Mouse (Mus musculus) lung, postnatal 10 days (tissue): Measurements from ENCODE around the gene Apopt1.

Source experiments
- DNase-seq: peaks from one replicate; pipeline ENCODE4 v3.0.0; 2021

Apopt1 gene

DNA sequence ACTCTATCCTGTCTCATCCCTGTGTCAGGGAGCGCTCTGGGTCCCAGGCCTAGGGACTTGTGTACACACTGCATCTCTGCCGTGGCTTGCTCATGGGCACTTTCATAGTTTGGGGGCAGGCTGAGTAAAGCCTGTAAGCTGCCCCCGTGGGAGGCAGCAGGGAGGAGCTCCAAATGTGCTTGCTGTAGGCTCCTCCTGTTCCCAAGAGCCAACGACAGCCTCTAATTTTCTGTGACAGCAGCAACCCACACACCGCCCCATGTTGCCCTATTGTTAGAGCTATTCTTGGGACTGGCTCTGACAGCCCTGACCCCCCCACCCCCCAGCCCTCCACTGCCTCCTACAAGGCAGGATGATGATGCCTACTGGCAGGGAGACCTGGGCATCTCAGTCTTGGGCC is 31.1 kb upstream of the Apopt1 start:
- DNase-seq: peak; percentile 76

GRCm38 (mm10) chr12:111682806-111683205 is 30.3 kb upstream of the Apopt1 start:
- DNase-seq: peak; percentile 81

DNA sequence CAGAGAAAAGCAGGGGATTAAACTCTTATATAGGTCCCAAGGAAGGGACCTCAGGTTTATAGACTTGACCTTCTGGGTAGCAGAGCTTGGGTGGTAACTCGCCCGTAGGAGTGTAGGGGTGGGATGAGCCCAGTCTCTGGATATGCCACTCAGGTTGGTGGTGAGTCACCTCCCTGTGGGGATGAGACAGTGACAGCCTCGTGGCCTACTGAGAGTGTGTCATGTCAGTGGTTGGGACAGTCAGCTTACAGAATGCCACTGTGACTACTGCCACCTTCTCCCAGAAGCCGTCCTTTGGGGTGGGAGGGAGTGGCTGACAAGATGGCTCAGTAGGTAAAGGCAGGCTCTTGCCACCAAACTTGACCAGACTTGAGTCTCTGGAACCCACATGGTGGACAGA is 26.7 kb upstream of the Apopt1 start:
- DNase-seq: no peak

DNA sequence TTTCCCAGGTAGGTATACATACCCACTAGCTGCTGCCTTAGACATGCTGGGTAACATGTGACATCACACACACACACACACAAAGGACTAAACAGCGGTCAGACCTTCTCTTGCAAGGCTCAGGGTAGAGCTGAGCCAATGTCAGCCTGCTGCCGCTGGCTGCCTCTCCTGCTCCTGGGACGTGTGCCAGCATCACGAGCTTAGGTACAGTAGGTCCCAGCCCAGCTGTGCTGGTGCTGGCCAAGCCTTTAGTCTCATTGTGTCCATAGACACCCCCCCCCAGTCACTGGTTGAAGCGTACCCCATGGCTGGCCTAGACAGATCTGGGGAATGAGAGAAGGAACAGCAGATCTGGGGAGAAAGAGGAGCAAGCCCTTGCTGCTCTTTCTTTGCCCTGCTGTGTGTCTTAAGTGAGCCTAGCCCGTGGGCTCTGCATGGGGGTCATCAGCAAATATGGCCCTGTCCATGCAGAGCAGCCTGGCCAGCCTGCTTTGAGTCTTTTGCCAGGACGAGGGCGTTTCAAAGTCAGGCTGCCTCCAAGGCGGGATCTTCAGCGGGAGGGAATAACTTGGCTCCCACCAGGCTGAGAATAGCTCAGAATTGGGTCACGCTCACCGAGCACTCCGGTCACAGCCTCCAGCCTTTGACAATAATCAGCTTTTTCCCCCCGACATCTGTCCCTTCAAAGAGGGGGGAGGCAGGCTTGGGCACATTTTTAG is 25.6 kb upstream of the Apopt1 start:
- peak; percentile 88 for DNase-seq

- no peak for DNase-seq
These were observed 25.0 kb upstream of the Apopt1 start for GRCm38 (mm10) chr12:111688069-111688428.

GRCm38 (mm10) chr12:111689426-111689825 is 23.6 kb upstream of the Apopt1 start:
- peak; percentile 66 for DNase-seq

- peak; percentile 88 for DNase-seq
These were observed 21.7 kb upstream of the Apopt1 start for GRCm38 (mm10) chr12:111691346-111691872.

DNA sequence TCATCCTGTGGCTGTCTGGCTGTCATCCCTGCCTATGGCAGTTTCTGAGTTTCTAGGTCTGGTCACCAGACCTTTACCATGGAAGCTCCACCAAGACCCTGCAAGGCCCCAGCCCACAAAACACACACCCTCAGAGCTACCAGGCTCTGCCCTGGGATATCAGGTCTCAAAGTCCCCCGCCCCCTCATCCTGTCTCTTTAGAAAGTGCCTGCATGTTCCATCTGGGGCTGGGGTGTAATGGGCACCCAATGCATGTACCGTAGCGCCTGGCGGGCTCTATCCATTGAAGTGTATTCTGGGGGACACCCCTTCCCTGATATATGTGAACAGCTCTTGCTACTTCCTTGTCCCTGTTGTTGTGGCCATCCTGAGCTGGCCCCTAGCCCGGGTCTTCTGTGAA is 20.2 kb upstream of the Apopt1 start:
- no peak for DNase-seq

DNA sequence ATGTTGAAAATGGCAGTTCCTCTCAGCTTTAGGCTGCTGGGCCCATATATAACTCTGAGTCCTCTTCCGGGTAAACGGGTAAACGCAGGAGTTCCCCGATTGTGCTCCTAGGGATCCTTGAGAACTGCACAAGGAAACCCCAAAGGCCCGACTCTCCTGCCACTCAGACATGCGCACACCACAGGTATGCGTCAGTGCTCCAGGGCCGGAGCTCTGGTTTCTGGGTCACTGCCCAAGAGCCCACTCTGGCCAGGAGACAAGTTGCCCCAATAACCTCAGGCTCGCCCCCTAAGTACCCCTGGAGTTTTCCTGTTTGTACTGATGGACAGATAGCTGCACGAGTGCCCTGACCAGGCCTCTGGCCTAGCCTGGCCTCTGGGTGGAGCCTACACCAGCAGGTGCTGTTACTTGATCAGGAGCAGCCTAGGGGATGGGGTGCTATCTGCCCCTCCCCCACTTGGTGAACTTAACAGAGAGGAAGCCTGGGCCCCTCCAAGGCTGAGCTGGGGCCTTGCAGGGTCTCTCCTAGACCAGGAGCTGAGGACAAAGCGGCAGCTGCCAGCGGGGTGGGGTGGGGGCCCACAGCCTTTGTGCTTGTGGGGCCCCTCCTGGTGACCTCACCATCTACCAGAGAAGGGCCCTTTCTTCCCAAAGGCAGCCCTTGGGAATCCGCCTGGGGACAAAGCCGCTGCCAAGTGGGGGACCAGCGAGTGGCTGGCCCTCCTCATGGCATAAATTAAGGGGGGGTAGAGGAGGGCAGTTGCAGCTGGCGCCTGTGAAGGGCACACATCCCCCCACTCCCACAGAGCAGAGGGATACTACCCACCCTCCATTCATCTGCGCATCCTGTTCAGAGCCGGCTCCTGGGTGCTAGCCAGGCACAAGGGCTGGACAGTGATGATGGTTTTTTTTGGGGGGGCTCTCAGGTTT is 19.5 kb upstream of the Apopt1 start:
- no peak for DNase-seq

DNA sequence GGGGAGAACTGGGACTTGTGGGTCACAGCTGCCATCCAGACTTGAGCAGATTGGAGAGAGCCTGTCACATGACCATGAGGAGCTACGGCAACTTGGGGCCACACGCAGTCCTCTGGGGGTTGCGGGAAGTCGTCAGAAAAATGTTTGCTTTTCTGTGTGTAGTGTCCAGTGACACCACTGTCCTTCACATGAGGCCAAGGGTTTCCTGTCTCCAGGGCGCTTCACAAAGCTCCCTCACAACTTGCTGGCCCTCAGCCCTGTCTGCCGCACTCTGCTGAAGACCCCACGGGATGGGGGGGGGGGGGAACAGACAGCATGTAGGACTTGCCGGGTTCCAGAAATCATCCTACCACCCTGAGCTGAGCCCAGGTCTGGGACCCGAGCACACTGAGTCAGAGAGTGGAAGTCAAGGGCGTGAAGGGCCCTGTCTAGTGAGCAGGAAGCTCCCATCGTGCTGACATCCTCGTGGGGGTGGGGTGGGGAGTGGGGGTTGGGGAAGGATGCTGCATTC is 18.7 kb upstream of the Apopt1 start:
- peak; percentile 71 for DNase-seq

DNA sequence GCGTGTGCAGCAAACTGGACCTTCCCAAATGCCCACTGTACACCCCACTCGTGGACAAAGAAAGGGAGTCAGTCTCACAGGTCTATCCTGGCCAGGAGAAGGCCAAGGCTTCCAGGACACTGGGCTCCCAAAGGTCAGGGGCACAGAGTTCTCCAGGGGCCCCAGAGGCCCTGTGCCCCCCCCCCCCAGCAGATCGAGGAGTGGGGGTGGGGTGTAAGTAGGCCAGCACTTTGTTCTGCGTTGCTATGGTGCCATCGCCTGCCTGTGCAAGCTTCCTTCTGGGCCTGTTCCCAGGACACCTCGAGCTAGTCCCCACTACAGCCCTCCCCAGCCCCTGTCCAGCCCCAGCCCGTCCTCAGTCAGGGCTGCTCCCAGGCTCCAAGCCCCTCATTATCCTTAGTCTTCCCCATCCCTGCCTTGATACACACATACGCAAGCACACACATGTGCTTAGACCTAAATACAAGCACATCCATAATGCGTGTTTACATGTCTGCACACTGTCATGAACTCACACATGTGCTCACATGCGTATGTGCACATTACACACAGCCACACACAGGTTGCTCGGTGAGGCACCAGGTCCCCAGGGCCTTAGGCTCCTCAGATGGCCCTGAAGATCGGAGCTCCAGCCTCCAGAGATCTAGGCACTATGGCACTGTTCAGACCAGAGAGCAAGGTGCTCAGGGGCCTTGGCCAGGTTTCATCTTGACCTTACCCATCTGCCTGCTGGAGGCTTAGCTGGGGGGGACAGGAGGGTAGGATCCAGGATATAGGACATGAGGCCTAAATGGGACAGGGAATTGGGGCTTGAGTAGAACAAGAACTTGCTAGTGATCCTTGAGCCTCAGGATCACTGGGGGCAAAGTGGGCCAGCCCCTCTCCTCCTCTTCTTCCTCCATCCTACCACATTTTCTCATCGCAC is 17.9 kb upstream of the Apopt1 start:
- peak; percentile 76 for DNase-seq

DNA sequence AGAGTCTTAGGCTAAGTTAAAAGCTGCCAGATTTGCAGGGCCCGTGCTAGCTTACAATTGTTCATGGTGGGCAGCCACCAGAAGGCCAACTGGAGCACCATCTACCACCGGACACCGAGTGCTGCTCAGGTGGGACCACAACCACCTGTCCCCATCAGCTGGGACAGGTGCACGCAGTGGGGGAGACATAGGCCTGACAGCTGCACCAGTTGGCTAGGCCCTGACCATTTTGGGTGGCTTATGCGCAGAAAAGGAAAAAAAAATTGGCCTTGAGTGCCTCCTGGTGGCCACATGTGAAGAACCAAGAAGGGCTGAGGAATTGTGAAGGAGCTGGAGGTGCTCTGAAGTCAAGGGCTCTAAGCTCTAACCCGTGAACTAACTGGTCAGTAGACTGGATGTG is 16.8 kb upstream of the Apopt1 start:
- peak; percentile 86 for DNase-seq

DNA sequence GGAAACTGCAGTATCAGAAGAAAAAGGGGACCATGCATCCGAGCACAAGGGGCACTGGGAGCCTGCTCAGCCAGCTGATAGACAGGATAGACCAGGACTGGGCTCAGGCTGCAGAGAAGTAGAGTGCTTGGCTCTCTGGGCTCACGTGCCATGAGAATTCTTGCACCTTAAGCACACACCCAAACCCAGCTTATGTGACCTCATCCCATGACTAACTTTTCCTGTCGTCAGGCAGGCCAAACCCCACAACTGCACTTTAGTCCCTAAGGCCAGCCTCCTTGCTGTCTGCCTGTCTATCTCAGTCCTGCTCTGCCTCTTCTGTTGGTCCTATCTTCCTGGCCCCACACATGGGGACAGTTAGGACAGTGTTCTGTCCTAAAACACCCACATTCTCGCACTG is 15.4 kb upstream of the Apopt1 start:
- DNase-seq: no peak

- no peak for DNase-seq
These were observed 14.6 kb upstream of the Apopt1 start for GRCm38 (mm10) chr12:111698346-111698913.

GRCm38 (mm10) chr12:111699542-111699941 is 13.5 kb upstream of the Apopt1 start:
- no peak for DNase-seq

DNA sequence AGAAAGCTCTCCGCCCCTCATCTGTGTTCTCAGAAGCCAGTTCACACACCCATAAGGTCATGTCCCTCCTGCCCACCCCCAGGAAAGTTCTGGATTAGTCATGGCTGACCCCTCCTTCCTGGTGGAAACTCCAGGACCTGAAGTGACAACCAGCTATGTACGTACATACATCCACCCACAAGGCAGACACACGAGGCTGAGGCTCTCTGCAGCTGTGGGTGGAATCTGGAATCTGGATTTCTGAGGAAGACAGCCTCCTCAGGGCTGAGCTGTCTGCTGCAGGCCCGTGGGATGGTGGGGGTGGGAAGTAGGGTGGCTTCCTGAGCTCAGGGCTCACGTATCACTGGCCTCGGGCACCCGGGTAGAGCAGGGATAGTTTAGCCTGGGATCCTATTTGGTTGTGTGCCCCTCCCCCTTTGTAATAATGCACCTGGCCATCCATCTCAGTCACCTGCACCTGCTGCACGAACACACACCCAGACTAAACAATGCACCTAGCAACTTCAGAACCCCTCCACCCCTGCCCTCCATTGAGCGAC is 12.1 kb upstream of the Apopt1 start:
- no peak for DNase-seq

DNA sequence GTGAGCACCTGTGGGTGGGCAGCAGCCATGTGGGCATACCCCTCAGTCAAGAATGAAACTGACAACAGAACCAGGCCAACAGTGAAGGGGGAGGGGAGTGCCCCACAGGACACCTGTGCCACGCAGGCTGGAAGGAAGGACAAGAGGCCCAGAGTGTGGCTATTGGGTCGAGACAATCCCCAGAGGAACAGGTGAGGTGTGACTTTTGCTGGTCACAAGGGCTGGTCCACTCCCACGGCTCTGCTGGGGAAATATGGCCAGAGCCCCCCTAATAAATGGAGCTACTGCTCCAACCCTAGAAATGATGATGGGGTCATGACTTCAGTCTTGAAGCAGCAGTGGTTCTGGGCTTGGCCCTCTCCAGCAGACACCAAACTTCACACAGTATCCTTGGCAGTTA is 9.8 kb upstream of the Apopt1 start:
- no peak for DNase-seq

- DNase-seq: peak; percentile 86
These were observed 8.5 kb upstream of the Apopt1 start for GRCm38 (mm10) chr12:111704609-111705008.

- DNase-seq: peak; percentile 91
These were observed 7.7 kb upstream of the Apopt1 start for GRCm38 (mm10) chr12:111705186-111705973.

- no peak for DNase-seq
These were observed 4.9 kb upstream of the Apopt1 start for GRCm38 (mm10) chr12:111708181-111708580.

DNA sequence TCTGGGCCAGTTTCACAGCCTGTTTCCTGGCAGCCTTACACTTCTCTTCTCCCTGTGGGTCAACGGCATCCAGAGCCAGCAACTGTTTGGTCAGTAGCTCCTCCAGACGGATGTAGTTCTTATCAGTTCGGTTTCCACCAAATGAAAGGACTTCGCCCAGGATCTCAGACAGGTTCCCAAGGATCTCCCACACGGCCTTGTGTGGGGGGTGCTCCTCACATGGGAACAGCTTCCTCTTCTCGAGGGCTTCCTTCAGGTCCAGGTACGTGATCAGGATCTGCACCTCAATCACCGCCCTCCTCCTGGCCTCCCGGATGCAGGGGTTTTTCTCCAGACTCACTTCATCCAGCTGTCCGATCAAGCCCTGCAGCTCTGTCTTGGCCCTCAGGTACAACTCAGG is 3.0 kb upstream of the Apopt1 start:
- no peak for DNase-seq
